Mouse (Mus musculus) gastrocnemius, postnatal 4 days (tissue): ENCODE data around the gene Tlr5. TPM values are rescaled to one million over a fixed set of nuclear protein-coding genes. Genes with fewer than 3 reads are reported as not detected.

ENCODE experiments used
- DNase-seq, 2 experiments: peaks; one replicate each; pipeline ENCODE4 v3.0.0; 2021 to 2022; ENCODE audit warnings: low spot score in 2 of 2, mixed read lengths in 2 of 2
- long read RNA-seq, 2 experiments: library from polyadenylated mRNA; stranded (forward); transcript quantifications; one replicate each; pipeline ENCODE4 v2.0.0; 2021
- total RNA-seq, 2 experiments: library from RNA; stranded (reverse); gene quantifications; 2 replicates each; pipeline ENCODE4 v1.2.3; 2021

Tlr5 gene
- 1 to 10 TPM; 2.6 to 3.2 TPM for total RNA-seq
- long read RNA-seq, experiment 1 = 0 reads
- long read RNA-seq, experiment 2 = 0 reads

DNA sequence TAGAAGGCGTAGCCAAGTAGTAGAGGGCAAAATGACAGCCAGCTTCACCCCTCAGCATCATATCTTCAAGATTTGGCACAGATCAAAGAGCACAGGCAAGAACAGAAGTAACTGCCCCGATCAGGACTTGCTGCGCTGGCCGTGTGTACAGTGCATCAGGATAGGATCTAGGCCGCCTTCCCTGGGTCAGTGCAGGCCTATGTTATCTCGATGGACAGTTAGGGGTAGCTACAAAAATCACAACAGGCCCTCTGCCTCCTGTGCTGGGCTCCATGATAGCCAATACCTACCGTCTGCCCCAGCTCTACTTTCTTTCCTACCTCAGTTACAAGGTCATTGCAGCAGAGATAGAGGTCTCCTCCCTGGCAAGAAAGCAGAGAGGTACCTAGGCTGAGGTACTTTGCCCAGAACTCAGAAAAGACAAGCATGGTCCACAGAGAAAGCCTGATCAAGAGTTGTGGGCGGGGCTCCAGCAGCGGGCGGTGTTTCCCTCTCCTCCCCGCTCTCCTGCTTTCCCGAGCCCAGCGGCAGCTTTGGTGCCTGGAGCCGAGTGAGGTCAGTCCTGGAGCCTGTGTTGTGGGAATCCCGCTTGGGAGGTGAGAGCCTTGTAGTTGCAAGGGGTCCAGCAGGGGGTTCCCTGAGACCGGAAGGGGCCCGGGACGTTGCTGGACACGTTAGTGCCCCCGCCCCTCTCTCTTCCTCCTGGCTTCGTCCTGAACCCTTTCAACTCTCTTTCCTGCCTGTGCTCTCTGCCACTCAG, at the start of gene Tlr5:
Tlr5 (plus strand) TSS at position 502 of the 760 bp plus-strand sequence.
- peak; percentile 56 to 77 for DNase-seq

DNA sequence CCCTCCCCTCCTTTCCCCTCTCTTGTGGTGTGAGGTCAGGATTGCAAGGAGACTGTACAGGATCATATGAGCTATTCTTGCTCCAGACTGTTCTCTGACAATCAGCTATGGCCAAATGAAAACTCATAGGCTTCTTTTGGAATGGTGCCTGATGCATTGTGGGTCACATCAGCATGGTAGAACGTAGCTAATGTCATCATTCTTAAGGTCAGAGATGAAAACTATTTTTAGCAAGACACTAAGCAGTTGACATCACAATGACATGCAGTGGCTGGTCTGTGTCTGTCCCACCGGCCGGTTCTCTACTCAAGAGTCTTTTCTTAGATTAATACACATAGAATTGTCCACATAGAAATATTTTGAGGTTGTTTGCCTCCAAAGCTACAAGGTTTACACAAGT, 48.9 kb upstream of the Tlr5 start:
- DNase-seq = no peak

DNA sequence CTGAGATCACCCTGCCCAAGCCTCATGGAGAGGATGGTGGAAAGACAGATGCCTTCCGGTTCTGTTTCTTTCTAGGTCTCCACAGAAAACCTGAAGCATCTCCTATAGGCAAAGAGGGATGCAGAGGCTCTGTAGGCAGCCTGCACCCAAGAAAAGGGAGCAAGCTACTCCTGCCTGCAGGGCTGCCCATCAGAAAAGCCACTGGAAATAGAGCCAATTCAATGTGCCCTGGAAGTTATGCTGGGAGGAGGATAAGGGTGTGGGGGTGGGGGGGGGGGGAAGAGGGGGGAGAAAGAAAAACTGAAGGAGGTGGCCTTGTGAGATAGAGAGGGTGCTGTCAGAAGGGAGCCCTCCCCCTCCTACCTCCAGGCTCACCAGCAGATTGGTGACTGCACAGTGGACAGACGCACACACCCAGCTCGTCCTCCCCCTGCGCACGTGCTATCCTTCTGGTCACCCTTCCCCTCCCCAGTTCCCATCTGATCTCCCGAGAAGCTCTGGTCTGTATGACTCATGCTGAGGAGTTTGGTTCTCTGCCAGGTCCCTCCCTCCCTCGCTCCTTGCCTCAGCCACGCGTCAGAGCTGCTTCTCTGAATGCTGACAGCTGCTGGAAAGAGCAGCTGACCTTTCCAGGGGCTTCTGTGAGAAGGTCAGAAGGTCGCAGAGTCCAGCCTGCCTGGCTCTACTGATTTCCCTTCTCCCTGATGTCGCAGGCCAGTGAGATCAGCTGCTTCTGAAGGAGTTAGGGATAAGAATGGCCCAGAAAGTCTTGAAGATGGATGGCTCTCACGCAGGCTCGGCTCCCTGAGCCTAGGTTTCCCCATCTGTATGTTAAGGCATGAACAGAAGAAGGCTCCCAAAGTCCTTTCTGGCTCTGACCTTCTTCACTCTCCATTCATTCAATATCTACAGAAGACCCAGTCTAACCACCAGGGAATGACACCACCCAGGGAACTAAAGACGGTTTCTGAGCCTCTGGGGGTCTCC, 46.2 kb upstream of the Tlr5 start:
- peak; percentile 76 to 90 for DNase-seq

DNA sequence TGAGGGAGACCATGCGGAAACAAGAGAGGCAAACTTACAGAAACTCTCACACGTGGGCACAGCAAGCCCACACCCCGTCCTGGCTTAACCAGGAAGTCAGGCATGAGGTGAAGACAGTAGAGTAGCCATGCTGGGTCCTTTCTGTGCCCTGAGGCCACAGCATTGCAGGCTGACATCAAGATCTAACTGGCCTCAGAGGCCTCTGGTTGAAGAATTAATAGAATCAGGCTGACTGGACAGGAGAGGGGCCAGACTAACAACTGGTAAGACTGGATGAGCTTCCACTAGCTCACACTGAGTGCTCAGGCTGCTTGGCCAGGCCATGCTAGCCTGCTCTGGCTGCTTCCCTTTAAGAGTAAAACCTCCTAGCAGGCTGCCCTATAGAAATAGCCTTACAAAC, 45.5 kb upstream of the Tlr5 start:
- no peak for DNase-seq

- no peak for DNase-seq
Observed at GRCm38 (mm10) chr1:182909596-182909995, 45.0 kb upstream of the Tlr5 start.

DNA sequence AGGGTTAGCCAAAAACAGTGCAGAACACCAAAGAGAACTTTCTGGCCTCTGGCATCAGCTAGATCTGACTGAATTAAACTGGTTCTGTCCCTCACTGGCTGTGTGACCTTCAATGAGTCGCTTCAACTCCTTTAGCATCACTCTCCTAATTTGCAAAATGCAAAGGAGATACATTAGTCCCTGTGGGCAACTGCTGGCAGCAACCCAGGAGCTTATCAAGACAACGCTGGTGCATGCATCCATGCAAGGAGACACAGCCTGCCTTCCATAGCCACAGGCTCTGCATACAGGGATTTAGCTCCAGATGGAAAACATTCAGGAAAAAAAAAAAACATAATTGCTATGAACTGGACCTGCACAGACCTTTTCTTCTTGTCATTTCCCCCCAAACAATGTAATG, 42.0 kb upstream of the Tlr5 start:
- DNase-seq = no peak

- DNase-seq = no peak
Observed at GRCm38 (mm10) chr1:182914121-182914908, 40.3 kb upstream of the Tlr5 start.

GRCm38 (mm10) chr1:182916166-182916565, 38.4 kb upstream of the Tlr5 start:
- no peak for DNase-seq

DNA sequence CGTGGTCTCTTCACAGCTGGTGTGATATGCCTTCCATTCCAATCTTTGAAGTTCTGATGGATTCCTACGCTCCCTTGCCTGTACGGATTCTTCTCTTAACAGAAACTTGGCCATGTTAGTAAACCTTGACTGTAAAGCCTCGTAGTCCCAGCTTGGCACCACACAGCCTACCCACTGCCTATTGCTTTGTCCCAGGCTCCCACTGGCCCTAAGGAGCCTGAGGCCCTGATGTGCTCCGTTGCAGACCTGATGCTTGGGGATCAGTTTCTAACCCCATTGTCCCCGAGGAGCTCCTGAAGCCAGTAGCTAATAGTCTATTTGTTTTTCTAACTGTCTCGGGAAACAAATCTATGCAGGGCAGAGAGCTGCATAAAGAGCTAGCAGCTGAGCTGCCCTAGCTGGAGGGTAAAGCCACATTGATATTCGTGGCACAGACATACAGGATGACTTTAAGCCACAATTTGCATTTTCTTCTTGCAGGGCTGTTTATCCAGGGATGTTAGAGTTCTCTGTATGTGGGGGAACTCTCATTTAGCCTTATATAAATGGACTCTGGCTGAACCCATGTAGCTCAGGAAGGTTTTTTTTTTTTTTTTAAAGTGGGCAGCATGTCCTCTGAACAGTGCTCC, 35.8 kb upstream of the Tlr5 start:
- no peak for DNase-seq

DNA sequence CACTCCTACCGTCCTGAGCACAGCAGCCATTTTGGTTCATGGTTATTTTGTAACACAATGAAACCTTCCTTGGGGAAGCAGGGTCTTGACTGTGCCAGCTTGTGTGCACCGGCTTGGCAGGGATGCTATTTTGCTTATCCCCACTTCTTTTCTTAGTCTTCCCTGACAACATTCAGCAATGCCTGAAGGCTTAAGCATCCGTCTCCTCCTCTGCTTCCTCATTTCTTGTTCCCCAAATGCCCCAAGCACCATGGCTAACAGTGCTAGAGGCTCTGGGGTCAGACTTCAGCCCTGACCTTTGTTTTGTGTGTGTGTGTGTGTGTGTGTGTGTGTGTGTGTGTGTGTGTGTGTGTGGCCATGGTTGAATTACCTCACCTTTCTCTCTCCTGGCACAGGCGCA, 31.8 kb upstream of the Tlr5 start:
- no peak for DNase-seq

GRCm38 (mm10) chr1:182926465-182926864, 28.1 kb upstream of the Tlr5 start:
- DNase-seq = no peak

GRCm38 (mm10) chr1:182927878-182928851, 26.4 kb upstream of the Tlr5 start:
- DNase-seq = no peak

DNA sequence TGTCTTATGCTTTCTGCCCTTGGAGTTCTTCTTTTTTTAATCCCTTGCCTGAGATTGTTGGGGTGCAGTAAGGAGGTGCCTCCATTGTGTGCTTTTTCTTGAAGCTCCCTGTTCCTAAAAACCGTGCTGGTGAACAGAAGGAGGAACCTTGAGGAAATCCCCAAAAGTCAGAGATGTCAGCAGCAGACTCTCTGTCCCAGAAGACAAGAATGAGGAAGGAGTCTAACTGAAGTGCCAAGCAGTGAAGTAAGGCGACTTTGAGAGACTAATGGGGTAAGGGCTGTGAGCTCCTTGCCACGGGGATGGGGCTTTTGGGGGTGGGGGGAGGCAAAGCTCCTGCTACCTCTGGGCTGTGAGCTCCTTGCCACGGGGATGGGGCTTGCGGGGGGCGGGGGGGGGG, 19.1 kb upstream of the Tlr5 start:
- no peak for DNase-seq

DNA sequence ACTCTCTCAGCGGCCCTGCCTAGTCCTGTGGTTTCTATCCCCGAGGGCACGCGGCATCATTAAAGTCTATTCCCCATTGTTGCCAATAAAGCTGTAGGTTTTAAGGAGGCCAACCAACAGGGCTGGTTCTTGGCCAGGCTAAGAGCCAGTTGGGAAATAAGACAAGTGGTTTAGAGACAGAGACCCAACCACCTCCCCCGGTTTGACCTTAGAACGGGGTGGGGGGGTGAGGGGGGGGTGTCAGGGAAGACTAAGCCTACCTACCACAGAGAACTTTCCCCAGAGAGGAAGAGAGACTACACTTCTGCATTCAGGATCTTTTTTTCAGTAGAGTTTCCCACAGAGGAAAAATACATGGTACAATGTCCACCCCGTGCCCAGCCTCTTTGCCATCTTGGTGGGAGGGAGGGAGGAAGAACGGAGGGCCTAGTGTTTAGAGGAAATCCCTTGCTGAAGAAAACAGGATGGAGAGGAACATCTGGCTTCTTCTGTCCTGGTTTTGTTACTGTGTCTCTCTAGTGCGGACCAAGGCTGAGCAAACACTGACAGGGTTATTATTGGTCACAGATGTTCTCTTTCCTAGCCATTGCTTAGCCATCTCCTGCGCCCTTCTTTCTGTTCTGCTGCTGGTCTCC, 17.0 kb upstream of the Tlr5 start:
- no peak for DNase-seq

DNA sequence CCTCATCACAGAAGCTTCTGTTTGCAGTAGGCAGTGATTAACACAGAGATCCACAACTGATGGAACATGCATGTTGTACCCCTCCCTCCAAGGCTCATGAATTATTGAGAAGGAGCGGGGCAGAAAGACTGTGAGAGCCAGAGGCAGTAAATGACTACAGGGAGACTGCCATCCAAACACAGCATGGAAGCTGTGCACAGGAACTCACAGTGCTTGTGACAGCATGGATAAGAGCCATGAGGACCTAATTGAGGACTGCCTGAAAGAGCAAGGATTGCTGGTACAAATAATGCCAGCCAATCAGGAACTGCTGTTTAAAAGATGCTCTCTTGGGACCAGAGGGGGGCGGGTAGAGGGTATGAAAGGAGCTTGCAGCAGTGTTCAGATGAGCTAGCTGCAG, 12.7 kb upstream of the Tlr5 start:
- no peak for DNase-seq

DNA sequence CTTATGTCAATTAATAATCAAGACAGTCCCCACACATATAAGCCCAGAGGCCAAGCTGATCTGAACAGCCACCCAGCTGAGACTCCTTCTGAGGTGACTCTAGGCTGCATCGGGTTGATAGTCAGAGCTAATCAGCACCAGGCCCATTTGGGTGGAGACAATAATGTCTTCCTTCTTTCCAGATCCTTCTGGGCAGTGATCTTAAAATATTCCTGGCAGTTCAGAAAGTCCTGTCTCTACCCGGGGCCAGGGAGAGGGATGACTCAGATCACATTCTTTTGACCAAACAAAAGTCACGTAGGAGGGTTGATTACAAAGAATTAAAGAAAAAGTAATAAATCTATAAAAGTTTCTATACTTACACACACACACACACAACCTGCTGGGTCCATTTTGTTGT, 10.7 kb upstream of the Tlr5 start:
- no peak for DNase-seq

DNA sequence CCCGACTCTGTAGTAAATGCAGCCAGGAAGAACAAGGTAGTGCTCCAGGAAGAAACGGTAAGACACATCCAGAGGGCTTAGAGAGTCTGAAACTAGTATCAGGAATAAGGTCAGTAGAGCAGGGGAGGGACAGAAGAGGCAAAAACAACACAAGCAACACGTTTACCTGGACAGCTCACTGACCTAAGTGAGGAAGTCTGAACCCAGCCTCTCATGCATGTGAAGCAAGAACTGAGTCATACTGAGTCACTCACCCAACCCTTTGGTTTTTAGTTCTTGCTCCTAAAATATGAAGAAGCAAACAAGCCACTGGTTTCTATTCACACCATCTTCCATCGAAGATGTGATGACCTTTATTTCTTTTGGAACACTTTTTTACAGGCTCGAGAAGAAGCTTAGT, 9.9 kb upstream of the Tlr5 start:
- no peak for DNase-seq

DNA sequence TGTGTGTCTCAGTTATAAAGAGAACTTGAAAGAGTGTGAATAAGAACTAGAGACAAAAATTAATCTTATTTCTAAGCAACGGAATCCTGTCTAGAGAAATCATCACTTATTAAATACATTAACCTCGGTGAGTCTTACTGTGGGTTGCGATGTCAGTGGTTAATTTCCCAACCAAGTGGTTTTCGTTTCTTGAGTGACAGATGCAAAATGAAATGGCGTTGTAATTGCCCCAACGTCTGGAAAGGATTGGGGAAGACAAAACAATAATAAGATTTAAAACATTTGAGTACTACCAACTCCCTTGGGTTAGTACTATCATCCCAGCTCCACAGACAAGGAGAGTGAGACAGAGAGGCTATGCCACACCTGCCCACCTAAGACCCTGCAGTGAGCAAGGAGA, 9.0 kb upstream of the Tlr5 start:
- no peak for DNase-seq

DNA sequence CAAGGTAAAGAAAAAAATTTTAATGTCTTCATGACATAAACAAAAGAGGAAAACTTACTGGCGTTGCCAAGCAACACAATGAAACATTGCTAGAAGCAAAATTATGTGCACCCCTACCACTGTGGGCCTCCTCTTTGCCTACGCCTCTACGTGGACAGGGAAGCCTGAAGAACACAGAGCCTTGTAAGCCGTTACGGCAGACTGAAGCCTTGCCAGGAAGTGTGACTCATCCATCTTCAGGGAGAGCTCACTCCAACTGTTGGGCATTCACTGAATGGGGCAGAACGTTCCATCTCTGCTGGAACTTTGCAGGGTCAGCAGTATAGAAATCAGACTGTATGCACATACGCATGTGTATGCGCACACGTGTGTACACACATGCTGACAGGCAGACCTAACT, 3.3 kb upstream of the Tlr5 start:
- DNase-seq = peak in 1 of 2 experiments; percentile 42
